Mouse (Mus musculus): ENCODE results near the gene Aen.

Gene Aen

DNA sequence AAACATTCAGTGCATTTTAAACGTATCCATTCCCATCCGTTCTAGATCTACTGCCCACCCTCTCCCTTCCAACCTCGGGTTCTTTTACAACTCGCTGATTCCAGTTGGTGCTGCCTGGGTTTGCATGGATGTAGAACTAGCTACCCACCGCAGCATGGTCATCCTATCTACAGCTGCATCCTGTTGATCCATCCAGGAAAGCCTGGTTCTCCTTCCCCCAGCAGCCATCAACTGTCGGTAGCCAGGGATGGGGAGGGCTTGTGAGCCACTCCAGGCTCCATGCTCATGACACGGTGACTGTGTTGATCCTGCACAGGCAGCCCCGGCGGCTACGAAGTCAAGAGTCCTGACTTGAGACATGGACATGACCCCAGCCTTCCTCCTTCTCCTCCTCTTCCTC is 1.7 kb upstream of the Aen start:
- no peak for DNase-seq (ENCODE audit: low spot score in 2 of 2)

DNA sequence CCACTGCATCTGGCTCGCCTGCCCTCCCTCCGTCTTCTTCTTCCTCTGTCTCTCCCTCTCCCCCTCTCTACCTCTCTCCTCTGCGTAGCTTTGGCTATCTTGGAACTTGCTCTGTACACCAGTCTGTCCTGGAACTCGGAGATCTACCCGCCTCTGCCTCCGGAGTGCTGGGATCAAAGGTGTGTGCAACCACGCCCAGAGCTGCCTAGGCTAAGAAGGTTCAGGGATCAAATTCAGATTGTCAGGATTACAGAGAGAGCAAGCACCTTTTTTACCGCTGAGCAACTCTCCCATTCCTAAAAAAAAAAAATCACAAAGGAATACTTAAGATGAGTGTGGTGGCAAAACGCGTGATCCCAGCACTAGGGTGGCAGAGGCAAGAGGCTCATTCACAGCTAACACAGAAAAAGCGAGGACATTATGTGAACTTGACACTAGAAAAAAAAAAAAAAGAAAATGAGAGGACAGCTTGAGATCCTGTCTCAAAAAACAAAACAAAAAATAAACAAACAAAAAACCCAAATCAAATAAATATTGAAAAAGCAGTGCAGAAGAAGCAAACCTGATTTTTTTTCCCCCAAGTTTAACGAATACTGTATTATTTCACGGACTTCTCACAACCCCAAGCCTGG is 517 bp upstream of the Aen start:
- DNase-seq (ENCODE audit: low spot score in 2 of 2), result no peak

DNA sequence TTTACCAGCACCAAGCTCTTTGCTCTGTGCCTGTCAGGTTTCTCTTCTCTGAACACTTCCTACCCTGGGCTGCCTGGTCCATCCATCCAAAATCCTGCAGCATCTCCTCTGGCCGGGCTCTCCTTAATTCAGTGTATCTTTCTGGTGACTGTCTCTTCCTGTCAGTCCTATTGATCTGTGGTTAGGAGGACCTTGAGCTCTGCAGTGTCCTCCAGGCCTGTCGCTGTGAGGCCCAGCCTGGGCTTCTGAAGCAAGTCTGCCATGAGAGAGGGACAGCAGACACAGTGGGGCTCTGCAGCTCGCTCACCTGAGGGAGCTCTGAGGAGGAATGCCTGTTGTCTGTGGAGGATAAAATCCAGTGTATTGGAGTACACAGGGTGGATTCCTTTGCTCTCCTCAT is 1.9 kb downstream of the Aen start:
- no peak for DNase-seq (ENCODE audit: low spot score in 2 of 2)

DNA sequence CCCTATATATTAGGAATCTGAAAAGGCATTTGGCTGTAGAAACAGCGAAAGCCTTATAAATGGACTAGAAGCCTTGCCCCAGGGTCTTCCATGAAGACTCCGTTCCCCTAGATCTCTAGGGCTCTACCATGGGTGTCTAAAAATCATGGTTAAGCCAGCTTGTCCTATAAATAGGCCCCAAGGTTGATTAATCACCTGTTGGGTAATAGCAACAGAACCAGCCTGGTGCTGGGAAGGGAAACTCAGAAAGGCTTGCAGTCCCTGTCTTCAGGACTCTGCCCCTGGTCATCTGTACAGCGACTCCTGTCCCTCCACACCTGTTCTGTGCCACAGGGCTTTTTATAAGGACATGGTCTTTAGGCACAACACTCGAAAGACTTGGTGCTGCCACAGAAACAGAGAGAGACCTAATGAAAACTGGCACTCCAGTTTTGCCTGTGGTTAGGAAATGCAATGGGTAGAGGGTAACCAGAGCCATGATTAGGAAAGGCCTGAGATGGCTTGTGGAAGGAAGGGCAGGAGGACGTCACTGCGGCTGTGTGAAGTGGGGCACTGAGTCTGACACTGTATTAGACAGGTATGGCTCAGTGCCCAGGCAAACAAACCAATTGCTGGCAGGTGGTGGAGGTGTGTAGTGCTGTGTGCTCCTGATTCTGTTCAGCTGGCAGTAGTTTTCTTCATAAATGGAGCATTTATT is 7.7 kb downstream of the Aen start:
- no peak for DNase-seq (ENCODE audit: low spot score in 2 of 2)

DNA sequence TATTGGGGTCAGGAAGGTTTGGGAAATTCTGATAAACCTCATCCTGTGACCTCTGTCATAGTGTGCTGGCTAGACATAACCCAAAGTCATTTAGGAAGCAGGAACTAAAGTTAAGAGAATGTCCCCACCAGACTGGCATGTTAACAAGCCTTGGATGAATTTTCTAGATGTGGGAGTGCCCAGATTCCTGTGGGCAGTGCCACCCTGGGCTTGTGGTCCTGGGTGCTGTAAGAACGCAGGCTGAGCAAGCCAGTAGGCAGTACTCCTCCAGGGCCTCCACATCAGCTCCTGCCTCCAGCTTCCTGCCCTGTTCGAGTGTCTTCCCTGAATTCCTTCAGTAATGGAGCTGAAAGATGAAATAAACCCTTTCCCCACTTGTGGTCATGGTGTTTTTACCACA is 8.5 kb downstream of the Aen start:
- DNase-seq (ENCODE audit: low spot score in 2 of 2), result no peak

DNA sequence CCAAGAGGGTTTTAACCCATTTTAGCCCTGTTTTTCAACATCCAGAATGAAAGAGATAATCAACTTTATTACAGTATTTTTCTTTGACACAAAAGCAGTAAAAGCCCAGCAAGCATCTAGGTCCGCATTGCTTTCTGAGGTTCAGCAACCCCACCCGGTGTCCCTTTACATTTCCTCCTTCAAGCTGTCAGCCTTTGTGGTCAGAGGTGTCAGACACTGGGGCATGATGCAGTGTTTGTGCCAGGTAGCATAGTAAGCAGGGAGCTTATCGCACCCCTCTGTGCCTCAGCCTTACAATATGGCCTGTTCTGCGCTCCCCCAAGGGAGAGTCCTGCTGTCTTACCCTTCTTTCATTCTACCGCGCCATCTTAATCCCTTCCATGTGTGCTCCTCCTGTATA is 13.4 kb downstream of the Aen start:
- no peak for DNase-seq (ENCODE audit: low spot score in 2 of 2)

DNA sequence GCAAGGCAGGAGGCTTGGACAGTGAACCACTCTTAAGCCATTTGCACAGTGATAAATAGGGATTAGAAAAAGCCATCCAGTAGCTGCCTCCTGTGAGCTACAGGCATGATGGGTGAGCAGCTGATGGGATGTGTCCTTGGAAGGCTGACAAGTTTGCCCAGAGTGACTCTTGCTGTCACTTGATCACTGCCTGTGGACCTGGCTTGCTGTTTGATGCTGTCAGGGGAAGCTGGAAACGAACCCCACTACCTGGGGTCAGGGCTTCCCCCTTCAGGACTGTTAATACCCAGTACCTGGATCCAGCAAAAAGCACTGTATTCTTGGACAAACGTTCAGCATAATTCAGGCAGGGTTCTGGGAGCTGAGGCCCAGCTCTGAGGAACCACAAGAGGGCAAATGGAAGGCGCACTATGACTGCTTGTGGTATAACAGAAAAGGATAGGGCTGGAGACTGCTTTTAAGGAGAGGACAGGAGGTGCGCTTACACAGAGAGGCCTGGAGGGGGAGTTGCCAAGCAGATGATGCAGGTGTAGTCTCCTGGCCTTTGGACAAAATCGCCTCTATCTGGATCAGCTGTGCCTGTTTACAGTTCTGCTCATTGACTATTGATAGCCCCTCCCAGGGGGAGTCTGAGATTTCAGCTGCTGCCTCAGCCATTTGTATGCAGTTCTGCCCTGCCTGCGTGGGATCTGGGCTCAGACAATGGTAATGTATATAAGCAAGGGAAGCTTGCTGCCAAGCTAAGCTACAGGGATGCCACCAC is 14.9 kb downstream of the Aen start:
- no peak for DNase-seq (ENCODE audit: low spot score in 2 of 2)

DNA sequence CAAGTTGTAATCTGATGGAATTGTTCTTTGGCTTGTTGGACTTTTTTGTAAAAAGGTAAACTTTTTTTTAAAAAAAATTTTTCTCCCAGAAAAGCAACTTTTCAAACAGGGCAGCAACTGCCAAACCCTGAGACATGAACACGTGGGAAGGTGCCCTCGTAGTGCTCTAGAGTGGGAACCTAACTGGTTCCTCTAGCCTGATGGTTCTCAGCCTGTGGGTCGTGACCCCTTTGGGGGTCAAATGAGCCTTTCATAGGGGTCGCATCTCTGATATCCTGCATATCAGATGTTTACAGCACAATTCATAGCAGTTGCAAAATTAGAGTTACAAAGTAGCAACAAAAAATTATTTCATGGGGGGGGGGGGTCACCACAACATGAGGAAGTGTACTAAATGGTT is 15.6 kb downstream of the Aen start:
- no peak for DNase-seq (ENCODE audit: low spot score in 2 of 2)

DNA sequence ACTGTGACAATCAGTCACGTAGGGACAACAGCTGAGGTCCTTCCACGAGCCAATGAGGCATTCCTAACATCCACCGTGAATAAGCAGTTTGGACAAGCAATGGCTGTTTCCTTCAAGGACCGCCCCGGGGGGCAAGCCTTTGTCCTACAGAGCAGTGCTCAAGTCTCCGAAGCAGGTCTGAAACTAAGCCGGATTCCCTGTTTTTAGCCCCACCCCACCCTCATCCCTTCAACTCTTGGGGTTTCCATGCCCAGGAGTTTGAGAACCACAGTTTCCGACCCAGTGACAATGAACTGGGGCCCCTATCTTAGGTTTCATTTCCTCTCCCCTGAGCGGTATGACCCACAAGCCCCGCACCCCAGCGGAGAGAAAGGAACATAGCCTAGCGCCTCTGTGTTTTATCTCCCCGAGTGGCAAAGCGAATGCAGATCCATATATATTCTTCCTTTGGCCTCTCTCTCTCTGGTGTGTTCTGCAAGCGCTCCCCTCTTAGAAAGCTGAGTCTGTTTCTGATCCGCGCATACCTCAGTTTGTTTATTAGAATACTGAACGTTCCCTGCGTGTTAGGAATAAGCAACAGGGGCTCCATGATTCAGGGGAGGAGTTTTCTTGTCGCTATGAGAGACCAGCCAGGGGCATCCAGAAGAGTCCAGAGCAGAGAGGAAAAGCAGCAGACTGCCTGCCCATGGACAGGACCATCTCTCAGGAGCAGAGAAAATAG is 16.8 kb downstream of the Aen start:
- no peak for DNase-seq (ENCODE audit: low spot score in 2 of 2)

DNA sequence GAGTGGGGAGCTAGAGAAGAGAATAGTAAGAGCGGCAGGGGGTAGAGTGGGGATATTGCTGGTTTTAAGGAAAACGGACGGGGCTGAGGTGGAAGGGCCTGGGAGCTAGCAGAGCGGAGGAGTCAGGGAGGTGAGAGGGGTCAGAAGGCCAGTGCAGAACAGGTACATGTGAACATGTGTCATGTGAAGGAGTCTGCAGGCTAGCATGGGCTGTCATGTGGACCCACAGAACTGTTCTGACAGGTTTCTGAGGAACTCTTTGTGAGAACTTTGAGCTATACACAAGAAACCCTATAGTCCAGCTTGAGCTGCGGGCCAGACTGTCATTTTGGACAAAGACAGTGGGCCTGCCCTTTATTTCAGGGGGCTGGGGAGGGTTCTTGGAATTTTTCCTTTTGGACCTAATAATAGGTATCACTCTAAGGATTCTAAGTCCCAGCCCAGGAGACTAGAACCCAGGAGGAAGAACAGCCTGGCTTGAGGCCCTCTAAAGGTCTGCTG is 17.4 kb downstream of the Aen start, which contains the start of gene Isg20:
Isg20 (plus strand) TSS at position 451 of the 501 bp plus-strand sequence.
- DNase-seq (ENCODE audit: low spot score in 2 of 2), result no peak

DNA sequence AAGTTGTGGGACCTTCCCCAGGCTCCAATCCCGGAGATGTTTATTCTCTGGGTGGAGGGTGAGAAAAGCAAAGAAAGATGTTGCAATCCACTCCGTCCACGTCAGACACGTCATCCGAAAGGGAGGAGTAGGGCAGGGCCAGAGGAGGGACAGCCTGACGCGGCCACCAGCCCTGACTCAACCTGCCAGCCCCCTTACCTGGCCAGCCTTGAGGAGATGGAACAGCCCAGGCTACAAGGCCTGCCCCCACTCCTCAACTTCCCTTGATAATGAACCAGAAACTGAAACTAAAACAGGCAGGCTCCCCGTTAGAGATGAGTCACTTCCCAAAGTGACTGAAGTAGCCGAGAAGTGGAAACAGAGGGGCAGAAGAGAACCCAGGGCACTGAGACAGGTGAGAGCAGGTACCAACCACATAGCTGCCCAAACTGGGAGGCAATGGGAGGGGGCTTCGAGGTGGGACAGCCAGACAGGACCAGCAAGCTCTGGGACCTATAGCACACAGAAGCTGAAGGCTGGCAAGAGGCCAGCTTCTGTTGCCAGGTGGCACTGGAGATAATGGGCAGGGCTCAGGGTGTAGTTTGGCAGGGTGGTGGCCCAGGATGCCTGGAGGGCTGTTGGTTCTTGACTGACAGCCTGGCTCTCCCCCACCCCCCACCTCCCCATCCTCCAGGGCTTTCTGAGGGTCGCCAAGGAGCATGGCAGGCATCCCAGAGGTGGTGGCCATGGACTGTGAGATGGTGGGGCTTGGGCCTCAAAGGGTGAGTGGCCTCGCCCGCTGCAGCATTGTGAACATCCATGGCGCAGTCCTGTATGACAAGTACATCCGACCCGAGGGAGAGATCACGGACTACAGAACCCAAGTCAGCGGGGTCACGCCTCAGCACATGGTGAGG is 18.2 kb downstream of the Aen start:
- DNase-seq (ENCODE audit: low spot score in 2 of 2), result no peak

DNA sequence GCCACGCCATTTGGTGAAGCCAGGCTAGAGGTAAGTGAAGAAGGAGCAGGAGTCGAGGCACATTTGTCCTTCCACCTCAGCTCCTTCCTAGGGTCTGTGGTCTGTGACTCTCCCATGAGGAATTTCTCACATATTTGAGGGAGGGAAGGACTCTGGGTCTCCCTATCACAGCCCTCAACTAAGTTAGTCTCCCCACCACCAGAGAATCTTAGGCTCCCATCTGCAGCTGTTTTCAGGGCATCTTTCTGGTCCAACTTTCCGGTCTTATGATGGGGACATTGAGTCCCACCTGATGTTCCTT is 18.8 kb downstream of the Aen start:
- no peak for DNase-seq (ENCODE audit: low spot score in 2 of 2)

DNA sequence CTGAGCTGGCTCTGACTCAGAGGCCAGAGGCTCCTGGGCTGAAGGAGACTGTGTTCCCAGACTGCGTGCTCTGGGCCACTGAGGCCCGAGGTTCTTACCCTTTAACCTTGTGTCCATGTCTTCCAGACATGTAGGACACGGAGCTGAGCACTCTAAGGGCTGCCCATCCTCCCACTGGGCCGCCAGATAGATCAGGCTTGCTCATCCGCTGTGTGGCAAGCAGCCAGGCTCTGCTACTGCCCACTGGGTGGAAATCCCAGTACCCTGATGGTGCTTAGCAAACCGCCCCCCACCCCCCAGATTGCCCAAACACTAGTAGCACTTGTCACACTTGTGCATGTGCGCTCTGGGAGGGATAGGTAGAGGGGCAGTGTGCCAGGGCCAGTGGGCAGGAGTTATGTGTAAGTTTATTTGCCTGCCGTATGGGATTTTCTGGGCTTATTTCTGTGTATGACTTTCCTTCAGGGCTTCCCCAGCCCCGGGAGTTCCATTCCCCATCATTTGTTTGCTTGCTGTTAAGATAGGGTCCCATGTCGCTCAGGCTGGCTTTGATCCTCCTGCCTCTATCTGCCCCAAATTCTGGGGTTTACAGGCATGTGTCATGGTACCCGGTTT is 19.3 kb downstream of the Aen start:
- DNase-seq (ENCODE audit: low spot score in 2 of 2), result no peak

DNA sequence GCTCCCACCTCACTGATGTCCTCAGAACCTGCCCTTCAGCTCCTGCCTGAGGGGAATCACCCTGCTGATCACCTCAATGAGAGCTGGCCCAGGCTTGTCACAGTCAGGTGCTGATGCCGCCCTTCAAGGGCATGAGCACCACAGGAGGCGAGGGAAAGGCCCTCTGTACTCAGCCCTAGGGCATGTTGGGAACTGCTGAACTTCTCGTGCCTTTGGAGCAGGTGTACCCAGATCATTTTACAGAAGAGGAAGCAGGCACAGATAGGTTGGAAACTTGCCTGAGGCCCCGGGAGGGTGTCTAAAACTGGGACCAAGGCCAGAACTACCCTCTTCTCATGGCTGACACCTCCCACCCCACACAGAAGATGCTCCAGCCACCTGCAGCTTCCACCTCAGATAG is 23.0 kb downstream of the Aen start:
- no peak for DNase-seq (ENCODE audit: low spot score in 2 of 2)

DNA sequence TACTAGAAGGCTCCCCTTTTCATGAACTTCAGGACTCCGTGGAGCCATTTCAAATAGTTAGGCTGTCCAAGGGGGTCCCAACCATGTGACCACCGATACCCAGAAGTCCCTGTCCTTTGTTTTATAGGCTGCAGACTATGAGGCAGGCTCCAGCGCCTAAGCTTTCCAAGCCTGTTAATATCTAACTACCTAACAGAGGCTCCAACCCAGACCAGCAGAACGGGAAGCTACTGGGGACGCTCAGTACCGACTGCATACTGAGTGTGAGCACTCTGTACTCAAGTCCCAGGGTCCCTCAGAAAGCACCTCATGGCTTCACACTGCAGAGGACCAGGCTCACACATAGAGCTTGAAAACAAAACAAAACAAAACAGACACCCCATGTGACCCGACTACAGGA is 26.9 kb downstream of the Aen start:
- no peak for DNase-seq (ENCODE audit: low spot score in 2 of 2)

DNA sequence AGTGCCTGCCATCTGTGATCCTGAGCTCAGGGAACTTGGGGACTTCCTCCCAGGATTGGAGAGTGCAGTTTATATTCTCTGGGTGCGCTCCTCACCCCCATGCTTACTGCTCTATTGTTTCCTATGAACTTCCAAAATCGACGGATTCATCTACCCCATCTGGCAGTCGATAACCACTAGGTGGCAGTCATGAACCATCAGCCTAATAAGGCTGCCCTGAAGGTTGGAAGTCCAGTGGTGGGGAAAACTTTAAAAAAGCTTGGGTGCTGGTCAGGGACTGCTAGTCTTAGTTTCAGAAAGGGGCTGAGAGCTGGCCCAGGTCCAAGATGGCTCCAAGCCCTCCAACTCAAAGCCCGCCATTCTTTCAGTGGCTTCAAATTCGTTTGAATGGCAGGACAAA is 28.6 kb downstream of the Aen start:
- peak; percentile 54 to 71 for DNase-seq (ENCODE audit: low spot score in 2 of 2)

DNA sequence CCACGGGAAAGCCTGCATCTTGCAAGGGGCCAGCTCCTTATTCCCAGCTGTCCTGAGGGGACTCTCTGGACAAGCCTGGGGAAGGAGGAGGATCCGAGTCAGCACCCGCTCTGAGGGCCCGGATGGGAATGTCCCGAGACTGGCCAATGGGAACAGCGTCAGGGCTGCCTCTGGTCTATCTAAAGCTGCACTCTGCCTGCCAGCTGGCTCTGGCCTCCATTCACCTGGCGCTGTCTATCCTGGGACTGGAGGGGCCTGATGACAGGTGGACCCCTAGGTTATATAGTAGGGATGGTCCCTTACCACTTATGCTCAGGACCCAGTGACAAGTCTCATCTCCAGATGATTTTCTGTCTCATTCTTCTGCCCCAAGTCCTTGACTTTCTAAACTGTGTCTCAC is 29.1 kb downstream of the Aen start:
- no peak for DNase-seq (ENCODE audit: low spot score in 2 of 2)

DNA sequence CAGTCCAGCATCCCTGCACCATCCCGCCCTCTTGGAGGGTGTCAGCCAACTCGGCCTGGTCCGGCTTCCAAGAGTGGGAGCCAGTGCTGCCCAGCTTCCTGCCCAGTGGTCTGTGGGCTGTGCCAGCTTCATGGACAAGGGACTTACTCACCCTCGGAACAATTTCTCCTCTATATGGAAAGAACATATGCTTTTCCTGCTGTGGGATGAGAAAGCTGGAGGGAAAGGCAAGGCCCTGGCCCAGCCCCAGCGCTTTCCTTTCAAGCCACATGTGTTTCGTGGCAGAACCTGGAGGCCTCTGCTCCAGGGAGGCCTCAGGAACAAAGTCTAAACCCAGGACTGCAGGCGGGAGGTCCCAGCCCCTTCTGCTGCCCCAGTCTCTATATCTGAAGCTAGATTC is 30.0 kb downstream of the Aen start:
- DNase-seq (ENCODE audit: low spot score in 2 of 2), result no peak

DNA sequence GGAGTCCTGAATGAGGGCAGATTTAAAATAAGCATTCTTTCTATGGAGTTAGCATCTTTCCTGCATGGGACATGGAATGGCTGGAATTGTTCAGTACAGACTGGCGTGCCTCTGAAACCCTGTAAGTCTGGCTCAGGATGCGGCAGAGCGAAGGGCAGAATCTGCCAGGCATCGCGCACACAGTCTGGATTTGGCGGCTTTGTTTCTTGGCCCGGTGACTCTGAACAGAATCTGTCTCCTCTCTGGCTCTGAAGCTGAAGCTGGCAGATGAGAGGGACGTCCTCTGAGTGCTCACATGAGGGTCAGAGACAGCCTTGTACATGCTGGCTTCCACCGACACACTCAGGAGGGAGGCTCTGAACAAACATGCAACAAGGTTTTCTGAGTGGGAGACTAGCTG is 30.5 kb downstream of the Aen start:
- DNase-seq (ENCODE audit: low spot score in 2 of 2), result no peak

DNA sequence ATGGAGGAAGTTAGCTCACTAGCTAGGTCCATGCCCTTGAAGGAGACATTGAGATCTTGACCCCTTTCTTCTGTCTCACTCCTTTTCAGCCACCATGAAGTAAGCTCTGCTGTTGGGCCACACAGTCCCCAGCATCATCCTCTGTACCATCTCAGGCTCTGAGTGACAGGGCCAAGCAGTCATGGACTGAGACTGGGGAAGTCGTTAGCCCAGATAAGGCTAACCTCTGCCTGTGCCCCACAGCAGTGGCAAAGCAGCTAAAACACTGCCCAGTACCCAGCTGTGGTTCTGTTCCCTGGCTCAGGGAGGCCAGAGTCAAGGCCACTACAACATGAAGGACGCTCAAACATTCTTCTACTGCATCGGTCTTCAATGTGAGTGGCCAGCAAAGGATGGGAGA is 31.6 kb downstream of the Aen start:
- no peak for DNase-seq (ENCODE audit: low spot score in 2 of 2)

All from frontal cortex, postnatal 36 days (tissue).